In genomic region chr8:105521995-105522769, GRCm38 (mm10) we compare ENCODE assay signal across 16 mouse cellular contexts. TPM values are rescaled to one million over a fixed set of nuclear protein-coding genes. Genes with fewer than 3 reads are reported as not detected.
DNase-seq lines count a peak whose midpoint lies in the region; ATAC-seq lines count a peak whose summit lies in the region.
"Had no signal": no experiment of that assay in that cellular context is flagged by ENCODE, and none has a peak within 500 bp of the region (broad histone marks: within the 10 kb centered on the region; RNA-seq: fewer than 3 reads in every experiment).

No protein-coding gene starts in this region.

- peaks cover 19% of the 10 kb centered on the region for H3K27me3 ChIP-seq in hindbrain, embryonic 10.5 days (ENCODE audit: insufficient read depth, poor library complexity, severe bottlenecking)
- no peaks in the 10 kb centered on the region for H3K27me3 ChIP-seq in hindbrain, embryonic 16.5 days (replicated peaks; ENCODE audit: control insufficient read depth, insufficient read depth, low read length)
- H3K27me3 ChIP-seq in liver, embryonic 12.5 days (replicated peaks): peaks cover 40% of the 10 kb centered on the region
- H3K27me3 ChIP-seq in liver, embryonic 11.5 days (replicated peaks; ENCODE audit: control insufficient read depth, insufficient read depth, low read length): peaks cover 25% of the 10 kb centered on the region
- peaks cover 38% of the 10 kb centered on the region for H3K27me3 ChIP-seq in embryonic facial prominence, embryonic 10.5 days (replicated peaks; ENCODE audit: low read depth, poor library complexity, severe bottlenecking)
- no peaks in the 10 kb centered on the region for H3K27me3 ChIP-seq in limb, embryonic 11.5 days (ENCODE audit: control insufficient read depth, insufficient read depth, low read length)

- no peak overlapping the region for H3K9ac ChIP-seq in hindbrain, embryonic 16.5 days (ENCODE audit: low read depth, low read length)
- no peak overlapping the region for H3K9ac ChIP-seq in liver, embryonic 12.5 days
- no peak overlapping the region for H3K9ac ChIP-seq in liver, embryonic 11.5 days (ENCODE audit: low read depth, low read length)
- no peak overlapping the region for H3K9ac ChIP-seq in limb, embryonic 11.5 days (ENCODE audit: low read length)

- no peak for DNase-seq in hindbrain, embryonic 10.5 days (ENCODE audit: low spot score)
- DNase-seq in liver, embryonic 11.5 days (ENCODE audit: low spot score): no peak
- no peak for DNase-seq in embryonic facial prominence, embryonic 10.5 days (ENCODE audit: low spot score)
- DNase-seq in limb, embryonic 11.5 days (ENCODE audit: low spot score): no peak
- no peak for DNase-seq in urinary bladder, postnatal 36 days (ENCODE audit: low spot score in 2 of 2)
- DNase-seq: adrenal gland, postnatal 10 days; cerebellum, adult 11-12 months; cerebellum, postnatal 36 days; gastrocnemius, postnatal 14 days; kidney, postnatal 36 days; liver; thymus, postnatal 4 days had no signal

- peak overlapping the region; percentile 92 for H3K27ac ChIP-seq in hindbrain, embryonic 10.5 days
- no peak overlapping the region for H3K27ac ChIP-seq in hindbrain, embryonic 16.5 days (ENCODE audit: low read depth, low read length)
- H3K27ac ChIP-seq in liver, embryonic 12.5 days: peak overlapping the region; percentile 28; the same call in 1 of the 2 replicates
- H3K27ac ChIP-seq in liver, embryonic 11.5 days (ENCODE audit: low read depth, low read length): no peak overlapping the region
- peak overlapping the region; percentile 40 for H3K27ac ChIP-seq in embryonic facial prominence, embryonic 10.5 days (replicated peaks)
- no peak overlapping the region for H3K27ac ChIP-seq in limb, embryonic 11.5 days (replicated peaks; ENCODE audit: low read depth, low read length)

- peaks cover 63% of the 10 kb centered on the region for H3K4me1 ChIP-seq in hindbrain, embryonic 10.5 days (replicated peaks)
- peaks cover 13% of the 10 kb centered on the region for H3K4me1 ChIP-seq in hindbrain, embryonic 16.5 days (ENCODE audit: control insufficient read depth, insufficient read depth, low read depth, low read length)
- H3K4me1 ChIP-seq in liver, embryonic 12.5 days: peaks cover 69% of the 10 kb centered on the region
- peaks cover 45% of the 10 kb centered on the region for H3K4me1 ChIP-seq in liver, embryonic 11.5 days (replicated peaks; ENCODE audit: control insufficient read depth, insufficient read depth, low read length)
- peaks cover 61% of the 10 kb centered on the region for H3K4me1 ChIP-seq in embryonic facial prominence, embryonic 10.5 days
- H3K4me1 ChIP-seq in limb, embryonic 11.5 days (ENCODE audit: control insufficient read depth, insufficient read depth, low read length): peaks cover 46% of the 10 kb centered on the region

- no peak overlapping the region for H3K4me2 ChIP-seq in hindbrain, embryonic 16.5 days (ENCODE audit: low read length)
- 0 out of 2 replicates have a peak overlapping the region, but pooled peaks have one; percentile 100 for H3K4me2 ChIP-seq in liver, embryonic 12.5 days
- no peak overlapping the region for H3K4me2 ChIP-seq in liver, embryonic 11.5 days
- peak overlapping the region; percentile 88; the same call in 1 of the 2 replicates for H3K4me2 ChIP-seq in limb, embryonic 11.5 days (ENCODE audit: low read depth, severe bottlenecking)

- ATAC-seq in hindbrain, embryonic 16.5 days: no peak
- ATAC-seq in liver, embryonic 12.5 days: no peak
- ATAC-seq in liver, embryonic 11.5 days (replicated peaks; ENCODE audit: low FRiP score): no peak
- no peak for ATAC-seq in limb, embryonic 11.5 days (ENCODE audit: insufficient number of reproducible peaks, low FRiP score, low TSS enrichment, low read depth)

- no peaks in the 10 kb centered on the region for H3K9me3 ChIP-seq in hindbrain, embryonic 10.5 days
- H3K9me3 ChIP-seq in hindbrain, embryonic 16.5 days (ENCODE audit: control insufficient read depth, low read length): no peaks in the 10 kb centered on the region
- no peaks in the 10 kb centered on the region for H3K9me3 ChIP-seq in liver, embryonic 12.5 days (replicated peaks)
- no peaks in the 10 kb centered on the region for H3K9me3 ChIP-seq in liver, embryonic 11.5 days (ENCODE audit: control insufficient read depth, low read length)
- H3K9me3 ChIP-seq in embryonic facial prominence, embryonic 10.5 days: no peaks in the 10 kb centered on the region
- H3K9me3 ChIP-seq in limb, embryonic 11.5 days (ENCODE audit: control insufficient read depth, low read length): no peaks in the 10 kb centered on the region
- H3K9me3 ChIP-seq: midbrain, embryonic 12.5 days had no signal

- whole genome bisulfite sequencing in hindbrain, embryonic 10.5 days: 86% methylated on average over 21 of the region's 21 CpGs
- 83% methylated on average over 21 of the region's 21 CpGs for whole genome bisulfite sequencing in hindbrain, embryonic 16.5 days
- 81% methylated on average over 21 of the region's 21 CpGs for WGBS in liver, embryonic 12.5 days (ENCODE audit: insufficient replicate concordance)
- 82% methylated on average over 21 of the region's 21 CpGs for WGBS in liver, embryonic 11.5 days
- WGBS in embryonic facial prominence, embryonic 10.5 days: 84% methylated on average over 21 of the region's 21 CpGs
- WGBS in limb, embryonic 11.5 days: 71% methylated on average over 21 of the region's 21 CpGs

- peaks cover 42% of the 10 kb centered on the region for H3K36me3 ChIP-seq in hindbrain, embryonic 10.5 days
- H3K36me3 ChIP-seq in hindbrain, embryonic 16.5 days (ENCODE audit: control insufficient read depth, insufficient read depth, low read length): peaks cover 10% of the 10 kb centered on the region
- H3K36me3 ChIP-seq in liver, embryonic 12.5 days: peaks cover 41% of the 10 kb centered on the region
- peaks cover 8% of the 10 kb centered on the region for H3K36me3 ChIP-seq in liver, embryonic 11.5 days (ENCODE audit: control insufficient read depth, insufficient read depth, low read length)
- H3K36me3 ChIP-seq in embryonic facial prominence, embryonic 10.5 days (replicated peaks): peaks cover 40% of the 10 kb centered on the region
- H3K36me3 ChIP-seq in limb, embryonic 11.5 days (ENCODE audit: control insufficient read depth, insufficient read depth, low read length): peaks cover 16% of the 10 kb centered on the region; the same call in 1 of the 2 replicates

- no peak overlapping the region for H3K4me3 ChIP-seq in hindbrain, embryonic 10.5 days
- H3K4me3 ChIP-seq in hindbrain, embryonic 16.5 days (ENCODE audit: low read length): no peak overlapping the region
- no peak overlapping the region for H3K4me3 ChIP-seq in liver, embryonic 12.5 days
- H3K4me3 ChIP-seq in liver, embryonic 11.5 days (ENCODE audit: low read depth, low read length): no peak overlapping the region
- H3K4me3 ChIP-seq in embryonic facial prominence, embryonic 10.5 days: no peak overlapping the region
- no peak overlapping the region for H3K4me3 ChIP-seq in limb, embryonic 11.5 days (ENCODE audit: low read depth, low read length)
- H3K4me3 ChIP-seq: erythroblast, embryonic 14.5 days had no signal

RNA-seq across cellular contexts. Expression of gene Hsd11b2, which starts 3.6 kb away (rescaled TPM):
- polyA plus RNA-seq in hindbrain, embryonic 10.5 days (2016; fragmentation: Nextera tagmentation; extraction: Ambion mirVana): 24.1 and 36.7 TPM in 2 replicates
- 6.9 and 8.8 TPM in 2 replicates for polyA plus RNA-seq in hindbrain, embryonic 16.5 days (2015; fragmentation: Nextera tagmentation; extraction: Ambion mirVana)
- polyA plus RNA-seq in liver, embryonic 12.5 days (2016; fragmentation: Nextera tagmentation; extraction: Ambion mirVana): 6.0 and 6.7 TPM in 2 replicates
- polyA plus RNA-seq in liver, embryonic 11.5 days (2014; fragmentation: Nextera tagmentation; extraction: Ambion mirVana): 13.8 and 16.4 TPM in 2 replicates
- 18.8 and 22.2 TPM in 2 replicates for polyA plus RNA-seq in embryonic facial prominence, embryonic 10.5 days (2016; fragmentation: Nextera tagmentation; extraction: Ambion mirVana)
- 64.2 and 71.0 TPM in 2 replicates for polyA plus RNA-seq in limb, embryonic 11.5 days (2014; fragmentation: Nextera tagmentation; extraction: Ambion mirVana)
- polyA plus RNA-seq: erythroblast, embryonic 14.5 days had no signal

RNA-seq across cellular contexts. Expression of gene Zdhhc1, which starts 25.5 kb away (rescaled TPM):
- polyA plus RNA-seq in hindbrain, embryonic 10.5 days (2016; fragmentation: Nextera tagmentation; extraction: Ambion mirVana): 23.3 and 29.2 TPM in 2 replicates
- 39.0 and 40.2 TPM in 2 replicates for polyA plus RNA-seq in hindbrain, embryonic 16.5 days (2015; fragmentation: Nextera tagmentation; extraction: Ambion mirVana)
- polyA plus RNA-seq in liver, embryonic 12.5 days (2016; fragmentation: Nextera tagmentation; extraction: Ambion mirVana): 4.0 and 4.6 TPM in 2 replicates
- polyA plus RNA-seq in liver, embryonic 11.5 days (2014; fragmentation: Nextera tagmentation; extraction: Ambion mirVana): 6.4 and 8.9 TPM in 2 replicates
- 19.2 and 20.5 TPM in 2 replicates for polyA plus RNA-seq in embryonic facial prominence, embryonic 10.5 days (2016; fragmentation: Nextera tagmentation; extraction: Ambion mirVana)
- 19.6 and 24.0 TPM in 2 replicates for polyA plus RNA-seq in limb, embryonic 11.5 days (2014; fragmentation: Nextera tagmentation; extraction: Ambion mirVana)

RNA-seq across cellular contexts. Expression of gene Atp6v0d1, which starts 43.7 kb away (rescaled TPM):
- 90.8 and 119 TPM in 2 replicates for polyA plus RNA-seq in hindbrain, embryonic 10.5 days (2016; fragmentation: Nextera tagmentation; extraction: Ambion mirVana)
- 250 and 273 TPM in 2 replicates for polyA plus RNA-seq in hindbrain, embryonic 16.5 days (2015; fragmentation: Nextera tagmentation; extraction: Ambion mirVana)
- polyA plus RNA-seq in liver, embryonic 12.5 days (2016; fragmentation: Nextera tagmentation; extraction: Ambion mirVana): 47.2 and 51.0 TPM in 2 replicates
- 74.2 and 76.3 TPM in 2 replicates for polyA plus RNA-seq in liver, embryonic 11.5 days (2014; fragmentation: Nextera tagmentation; extraction: Ambion mirVana)
- polyA plus RNA-seq in embryonic facial prominence, embryonic 10.5 days (2016; fragmentation: Nextera tagmentation; extraction: Ambion mirVana): 64.7 and 64.9 TPM in 2 replicates
- polyA plus RNA-seq in limb, embryonic 11.5 days (2014; fragmentation: Nextera tagmentation; extraction: Ambion mirVana): 71.7 and 81.5 TPM in 2 replicates

RNA-seq across cellular contexts. Expression of gene Tppp3, which starts 50.9 kb away (rescaled TPM):
- polyA plus RNA-seq in hindbrain, embryonic 10.5 days (2016; fragmentation: Nextera tagmentation; extraction: Ambion mirVana): 131 and 243 TPM in 2 replicates
- 246 and 256 TPM in 2 replicates for polyA plus RNA-seq in hindbrain, embryonic 16.5 days (2015; fragmentation: Nextera tagmentation; extraction: Ambion mirVana)
- polyA plus RNA-seq in liver, embryonic 12.5 days (2016; fragmentation: Nextera tagmentation; extraction: Ambion mirVana): 1.2 and 1.4 TPM in 2 replicates
- polyA plus RNA-seq in liver, embryonic 11.5 days (2014; fragmentation: Nextera tagmentation; extraction: Ambion mirVana): 3.1 and 3.2 TPM in 2 replicates
- 35.7 and 48.8 TPM in 2 replicates for polyA plus RNA-seq in embryonic facial prominence, embryonic 10.5 days (2016; fragmentation: Nextera tagmentation; extraction: Ambion mirVana)
- polyA plus RNA-seq in limb, embryonic 11.5 days (2014; fragmentation: Nextera tagmentation; extraction: Ambion mirVana): 15.0 and 17.8 TPM in 2 replicates

Comparison
In these comparisons a context has a peak if more than half of its experiments do, and no peak if none do; other contexts are left out.
1. H3K27ac ChIP-seq: peak in hindbrain, embryonic 10.5 days (single experiment), liver, embryonic 12.5 days (single experiment) and embryonic facial prominence, embryonic 10.5 days (single experiment); none in hindbrain, embryonic 16.5 days (single experiment), liver, embryonic 11.5 days (single experiment) and limb, embryonic 11.5 days (single experiment).
2. H3K4me2 ChIP-seq: peak in liver, embryonic 12.5 days (single experiment) and limb, embryonic 11.5 days (single experiment); none in hindbrain, embryonic 16.5 days (single experiment) and liver, embryonic 11.5 days (single experiment).